Mouse (Mus musculus) heart, postnatal 0 days (tissue): ENCODE results near the gene Mapkapk3.

Source experiments
- CTCF ChIP-seq: IDR thresholded peaks from 2 replicates; pipeline ENCODE4 v1.5.1; 2016; ENCODE audit warnings: antibody characterized with exemption, control low read depth, low read depth
- EP300 ChIP-seq: IDR thresholded peaks from 2 replicates; pipeline ENCODE4 v1.6.1; 2016; ENCODE audit warnings: antibody characterized with exemption, low read depth

DNA sequence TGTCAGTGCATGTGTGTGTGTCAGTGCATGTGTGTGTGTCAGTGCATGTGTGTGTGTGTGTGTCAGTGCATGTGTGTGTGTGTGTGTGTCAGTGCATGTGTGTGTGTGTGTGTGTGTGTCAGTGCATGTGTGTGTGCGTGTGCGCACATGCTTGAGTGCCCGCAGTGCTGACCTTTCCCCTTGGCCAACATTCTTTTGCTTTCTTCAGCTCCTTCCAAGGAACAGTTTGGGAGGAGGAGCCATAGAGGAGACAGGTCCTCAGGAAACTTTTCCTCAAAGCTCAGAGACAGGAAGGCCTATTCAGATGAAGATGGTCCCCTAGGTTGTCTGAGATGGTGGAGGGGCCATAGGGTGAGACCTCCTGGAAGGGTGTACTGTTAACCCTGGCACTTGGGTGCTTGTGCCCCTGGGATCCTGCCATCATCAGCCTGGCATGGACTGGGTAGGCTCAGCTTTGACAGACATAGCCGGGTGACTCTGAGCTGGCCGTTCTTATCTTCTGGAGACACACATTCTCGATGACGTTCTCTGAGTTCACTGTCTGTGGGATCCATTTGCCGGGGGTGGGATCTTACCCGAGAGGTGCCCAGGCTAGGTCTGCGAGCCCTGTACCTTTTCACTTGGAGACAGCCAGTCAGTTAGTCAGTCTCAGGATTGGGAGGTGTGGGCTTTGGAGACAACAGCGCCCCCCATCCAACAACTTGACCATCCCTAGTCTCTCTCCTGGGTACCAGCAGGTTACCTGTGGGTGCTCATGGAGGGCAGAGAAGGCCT lies 17.6 kb upstream of the Mapkapk3 start:
- TF ChIP-seq EP300 (0 out of 2 replicates have a peak, but pooled peaks have one; percentile 45), CTCF (no peak)
